Mouse (Mus musculus): ENCODE results near the gene Pcsk6. TPM values are rescaled to one million over a fixed set of nuclear protein-coding genes. Genes with fewer than 3 reads are reported as not detected.

Gene Pcsk6
- polyA plus RNA-seq, 2 experiments = 0.88 to 1.5 TPM

DNA sequence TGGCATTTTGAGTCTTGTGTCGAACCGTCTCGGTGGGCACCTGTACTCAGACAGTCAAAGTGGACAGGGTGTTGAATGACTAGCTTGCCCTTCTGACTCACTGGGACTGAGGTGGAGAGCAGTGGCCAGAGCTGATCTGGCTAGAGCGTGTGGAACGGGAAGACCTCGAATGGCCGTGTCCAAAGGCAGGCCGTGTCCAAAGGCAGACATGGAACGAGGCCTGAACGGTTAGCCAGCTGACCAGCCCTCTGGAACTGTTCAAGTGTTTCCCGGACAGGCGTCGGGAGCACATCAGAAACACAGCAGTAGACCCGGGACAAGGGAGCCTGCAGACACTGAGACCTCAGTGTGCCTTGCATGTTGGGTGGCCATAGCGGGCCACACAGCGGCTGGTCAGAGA lies 7.6 kb downstream of the Pcsk6 start:
- no peak overlapping the region for H3K4me3 ChIP-seq (ENCODE audit: insufficient read depth in 1 of 2, low read depth in 2 of 2, low read length in 2 of 2)
- no peak for DNase-seq (ENCODE audit: low read depth in 3 of 3, low spot score in 3 of 3)
- no peak overlapping the region for H3K9ac ChIP-seq (replicated peaks)
- H3K36me3 ChIP-seq (replicated peaks; ENCODE audit: control insufficient read depth, insufficient read depth, low read depth) = no peaks in the 10 kb centered on the region
- no peak for TF ChIP-seq EP300 (IDR thresholded peaks at IDR 0.05; ENCODE audit: low read depth)
- TF ChIP-seq CTCF (IDR thresholded peaks at IDR 0.05; ENCODE audit: low read depth) = no peak
- ATAC-seq (ENCODE audit: insufficient read depth) = no peak
- no peak overlapping the region for H3K4me2 ChIP-seq (ENCODE audit: low read depth)
- H3K27me3 ChIP-seq (ENCODE audit: control insufficient read depth, insufficient read depth, low read length) = peaks cover 10% of the 10 kb centered on the region
- H3K27ac ChIP-seq = no peak overlapping the region
- no peaks in the 10 kb centered on the region for H3K9me3 ChIP-seq (ENCODE audit: control insufficient read depth, low read length)
- peaks cover 10 to 13% of the 10 kb centered on the region in 2 experiments for H3K4me1 ChIP-seq (replicated peaks; ENCODE audit: control insufficient read depth in 2 of 2, insufficient read depth in 2 of 2, low read length in 1 of 2)
- WGBS (ENCODE audit: insufficient replicate concordance) = 80% methylated on average over 16 of the region's 16 CpGs

- TF ChIP-seq CTCF (IDR thresholded peaks at IDR 0.05; ENCODE audit: low read depth) (no peak), EP300 (IDR thresholded peaks at IDR 0.05; ENCODE audit: low read depth) (no peak)
- H3K4me2 ChIP-seq (ENCODE audit: low read depth) = no peak overlapping the region
- no peaks in the 10 kb centered on the region for H3K36me3 ChIP-seq (replicated peaks; ENCODE audit: control insufficient read depth, insufficient read depth, low read depth)
- no peak overlapping the region for H3K9ac ChIP-seq (replicated peaks)
- no peaks in the 10 kb centered on the region for H3K9me3 ChIP-seq (ENCODE audit: control insufficient read depth, low read length)
- DNase-seq (ENCODE audit: low read depth in 3 of 3, low spot score in 3 of 3) (no peak), ATAC-seq (ENCODE audit: insufficient read depth) (no peak)
- no peak overlapping the region for H3K4me3 ChIP-seq (ENCODE audit: insufficient read depth in 1 of 2, low read depth in 2 of 2, low read length in 2 of 2)
- 61% methylated on average over 5 of the region's 5 CpGs for WGBS (ENCODE audit: insufficient replicate concordance)
- H3K27ac ChIP-seq = no peak overlapping the region
- H3K4me1 ChIP-seq (replicated peaks; ENCODE audit: control insufficient read depth in 2 of 2, insufficient read depth in 2 of 2, low read length in 1 of 2) = peaks cover 15 to 18% of the 10 kb centered on the region in 2 experiments
- peaks cover 6% of the 10 kb centered on the region for H3K27me3 ChIP-seq (ENCODE audit: control insufficient read depth, insufficient read depth, low read length)
Observed at GRCm38 (mm10) chr7:65869794-65870193, 8.3 kb downstream of the Pcsk6 start.

GRCm38 (mm10) chr7:65870227-65870626 lies 8.7 kb downstream of the Pcsk6 start:
- Histone ChIP-seq H3K27me3 (ENCODE audit: control insufficient read depth, insufficient read depth, low read length) (peaks cover 3% of the 10 kb centered on the region; the same call in 1 of the 2 replicates), H3K36me3 (replicated peaks; ENCODE audit: control insufficient read depth, insufficient read depth, low read depth) (no peaks in the 10 kb centered on the region), H3K4me1 (replicated peaks; ENCODE audit: control insufficient read depth in 2 of 2, insufficient read depth in 2 of 2, low read length in 1 of 2) (peaks cover 17 to 18% of the 10 kb centered on the region in 2 experiments), H3K9ac (replicated peaks) (no peak overlapping the region), H3K4me3 (ENCODE audit: insufficient read depth in 1 of 2, low read depth in 2 of 2, low read length in 2 of 2) (no peak overlapping the region), H3K9me3 (ENCODE audit: control insufficient read depth, low read length) (no peaks in the 10 kb centered on the region), H3K4me2 (ENCODE audit: low read depth) (no peak overlapping the region), H3K27ac (no peak overlapping the region)
- ATAC-seq (ENCODE audit: insufficient read depth) (no peak), DNase-seq (ENCODE audit: low read depth in 3 of 3, low spot score in 3 of 3) (no peak)
- TF ChIP-seq EP300 (IDR thresholded peaks at IDR 0.05; ENCODE audit: low read depth) = no peak
- TF ChIP-seq CTCF (IDR thresholded peaks at IDR 0.05; ENCODE audit: low read depth) = no peak
- WGBS (ENCODE audit: insufficient replicate concordance) = 59% methylated on average over 5 of the region's 5 CpGs

- DNase-seq (ENCODE audit: low read depth in 3 of 3, low spot score in 3 of 3) (no peak), ATAC-seq (ENCODE audit: insufficient read depth) (no peak)
- Histone ChIP-seq H3K36me3 (replicated peaks; ENCODE audit: control insufficient read depth, insufficient read depth, low read depth) (no peaks in the 10 kb centered on the region), H3K4me2 (ENCODE audit: low read depth) (no peak overlapping the region), H3K9me3 (ENCODE audit: control insufficient read depth, low read length) (no peaks in the 10 kb centered on the region), H3K4me1 (replicated peaks; ENCODE audit: control insufficient read depth in 2 of 2, insufficient read depth in 2 of 2, low read length in 1 of 2) (peaks cover 17 to 18% of the 10 kb centered on the region in 2 experiments), H3K9ac (replicated peaks) (no peak overlapping the region), H3K27me3 (ENCODE audit: control insufficient read depth, insufficient read depth, low read length) (no peaks in the 10 kb centered on the region), H3K27ac (no peak overlapping the region), H3K4me3 (ENCODE audit: insufficient read depth in 1 of 2, low read depth in 2 of 2, low read length in 2 of 2) (no peak overlapping the region)
- no peak for TF ChIP-seq CTCF (IDR thresholded peaks at IDR 0.05; ENCODE audit: low read depth)
- TF ChIP-seq EP300 (IDR thresholded peaks at IDR 0.05; ENCODE audit: low read depth) = no peak
- WGBS (ENCODE audit: insufficient replicate concordance) = 65% methylated on average over 10 of the region's 10 CpGs
Observed at GRCm38 (mm10) chr7:65870928-65871580, 9.5 kb downstream of the Pcsk6 start.

DNA sequence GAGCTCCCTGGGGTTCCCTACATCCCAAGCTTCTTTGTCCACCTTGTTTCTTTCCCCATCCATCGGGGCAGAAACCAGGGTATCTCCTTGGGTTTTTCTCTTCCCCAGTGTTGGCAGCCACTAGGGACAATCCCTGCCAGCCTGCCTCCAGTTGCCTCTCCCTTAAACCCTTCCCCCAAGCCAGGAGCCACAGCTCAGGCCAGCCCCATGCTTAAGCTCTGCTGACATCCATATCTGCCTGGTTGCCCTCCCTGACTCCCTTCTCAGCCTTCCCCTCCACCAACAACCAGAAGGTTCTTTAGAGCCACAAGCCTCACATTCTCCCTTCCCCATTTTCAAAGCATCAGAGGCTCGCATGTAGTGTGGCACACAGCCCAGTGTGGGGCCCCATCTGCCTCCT lies 10.3 kb downstream of the Pcsk6 start:
- Histone ChIP-seq H3K36me3 (replicated peaks; ENCODE audit: control insufficient read depth, insufficient read depth, low read depth) (no peaks in the 10 kb centered on the region), H3K9me3 (ENCODE audit: control insufficient read depth, low read length) (no peaks in the 10 kb centered on the region), H3K9ac (replicated peaks) (no peak overlapping the region), H3K4me2 (ENCODE audit: low read depth) (no peak overlapping the region), H3K4me1 (replicated peaks; ENCODE audit: control insufficient read depth in 2 of 2, insufficient read depth in 2 of 2, low read length in 1 of 2) (peaks cover 17 to 18% of the 10 kb centered on the region in 2 experiments), H3K27ac (no peak overlapping the region), H3K4me3 (ENCODE audit: insufficient read depth in 1 of 2, low read depth in 2 of 2, low read length in 2 of 2) (no peak overlapping the region), H3K27me3 (ENCODE audit: control insufficient read depth, insufficient read depth, low read length) (no peaks in the 10 kb centered on the region)
- no peak for ATAC-seq (ENCODE audit: insufficient read depth)
- 50% methylated on average over 2 of the region's 2 CpGs for WGBS (ENCODE audit: insufficient replicate concordance)
- DNase-seq (ENCODE audit: low read depth in 3 of 3, low spot score in 3 of 3) = no peak
- no peak for TF ChIP-seq CTCF (IDR thresholded peaks at IDR 0.05; ENCODE audit: low read depth)
- no peak for TF ChIP-seq EP300 (IDR thresholded peaks at IDR 0.05; ENCODE audit: low read depth)

All from liver, embryonic 14.5 days (tissue).